In the genomic region with DNA sequence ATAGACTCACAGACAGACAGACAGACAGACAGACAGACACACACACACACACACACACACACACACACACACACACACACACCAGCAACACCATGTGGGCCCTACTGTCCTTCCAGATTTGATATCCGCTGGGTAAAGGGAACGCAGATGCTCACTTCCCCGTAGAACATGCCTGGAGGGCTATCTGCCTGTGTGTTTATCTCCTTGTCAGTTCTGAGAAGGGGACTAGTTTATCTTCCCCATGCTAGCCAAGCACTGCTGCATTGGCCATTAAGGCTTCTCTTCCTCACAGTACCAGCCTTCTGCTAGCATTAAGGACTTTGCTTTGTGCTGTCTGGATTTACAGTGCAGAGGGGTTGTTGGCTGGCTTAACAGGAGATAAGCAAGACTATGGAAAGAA, we compare ENCODE assay signal across 18 mouse cellular contexts. TPM values are rescaled to one million over a fixed set of nuclear protein-coding genes. Genes with fewer than 3 reads are reported as not detected.
DNase-seq lines count a peak whose midpoint lies in the region; ATAC-seq and TF ChIP-seq lines count a peak whose summit lies in the region.
"Had no signal": no experiment of that assay in that cellular context is flagged by ENCODE, and none has a peak within 500 bp of the region (broad histone marks: within the 10 kb centered on the region; RNA-seq: fewer than 3 reads in every experiment).

No protein-coding gene starts in this region.

- no peak for DNase-seq in cerebellum, adult 2 months
- no peak for DNase-seq in cerebellum, adult 11-12 months
- DNase-seq in hindbrain, embryonic 10.5 days (ENCODE audit: low spot score), result no peak
- DNase-seq in hindbrain, embryonic 14.5 days (ENCODE audit: low spot score), result no peak
- no peak for DNase-seq in right cerebral cortex, postnatal 25 days
- DNase-seq in right cerebral cortex, adult 2 months (ENCODE audit: low spot score in 2 of 2), result no peak
- DNase-seq: adrenal gland, postnatal 36 days; gastrocnemius, postnatal 10 days; kidney, adult 11 months; kidney, postnatal 10 days; lung, embryonic 14.5 days had no signal

- TF ChIP-seq CTCF in cerebellum, adult 2 months (IDR thresholded peaks at IDR 0.05; ENCODE audit: borderline replicate concordance, insufficient read depth, low read depth, low read length), result no peak

- 31% methylated on average over 3 of the region's 3 CpGs for WGBS in cerebellum, adult 2 months
- 63% methylated on average over 3 of the region's 3 CpGs for WGBS in hindbrain, embryonic 10.5 days
- WGBS in hindbrain, embryonic 16.5 days, result 65% methylated on average over 3 of the region's 3 CpGs
- 64% methylated on average over 3 of the region's 3 CpGs for WGBS in hindbrain, embryonic 14.5 days
- 52% methylated on average over 3 of the region's 3 CpGs for WGBS in stomach, embryonic 15.5 days

- no peaks in the 10 kb centered on the region for H3K9me3 ChIP-seq in hindbrain, embryonic 10.5 days
- H3K9me3 ChIP-seq in hindbrain, embryonic 16.5 days (ENCODE audit: control insufficient read depth, low read length), result no peaks in the 10 kb centered on the region
- no peaks in the 10 kb centered on the region for H3K9me3 ChIP-seq in hindbrain, embryonic 14.5 days (ENCODE audit: control insufficient read depth, low read length)
- H3K9me3 ChIP-seq in stomach, embryonic 15.5 days, result no peaks in the 10 kb centered on the region
- H3K9me3 ChIP-seq: embryonic facial prominence, embryonic 12.5 days; heart, embryonic 13.5 days; limb, embryonic 12.5 days; midbrain, embryonic 13.5 days had no signal

- H3K9ac ChIP-seq in hindbrain, embryonic 16.5 days (ENCODE audit: low read depth, low read length), result no peak overlapping the region
- no peak overlapping the region for H3K9ac ChIP-seq in hindbrain, embryonic 14.5 days
- H3K9ac ChIP-seq in stomach, embryonic 15.5 days, result no peak overlapping the region
- H3K9ac ChIP-seq: embryonic facial prominence, embryonic 12.5 days; heart, embryonic 13.5 days; limb, embryonic 12.5 days; lung, embryonic 14.5 days; midbrain, embryonic 13.5 days had no signal

- H3K4me2 ChIP-seq in hindbrain, embryonic 16.5 days (ENCODE audit: low read length), result no peak overlapping the region
- no peak overlapping the region for H3K4me2 ChIP-seq in hindbrain, embryonic 14.5 days (replicated peaks)
- H3K4me2 ChIP-seq in stomach, embryonic 15.5 days, result 0 out of 2 replicates have a peak overlapping the region, but pooled peaks have one; percentile 0
- H3K4me2 ChIP-seq: embryonic facial prominence, embryonic 12.5 days; heart, embryonic 13.5 days; limb, embryonic 12.5 days; lung, embryonic 14.5 days; midbrain, embryonic 13.5 days had no signal

- peaks cover 17% of the 10 kb centered on the region for H3K36me3 ChIP-seq in hindbrain, embryonic 10.5 days
- no peaks in the 10 kb centered on the region for H3K36me3 ChIP-seq in hindbrain, embryonic 16.5 days (ENCODE audit: control insufficient read depth, insufficient read depth, low read length)
- H3K36me3 ChIP-seq in hindbrain, embryonic 14.5 days (replicated peaks; ENCODE audit: control insufficient read depth, insufficient read depth), result no peaks in the 10 kb centered on the region
- H3K36me3 ChIP-seq in stomach, embryonic 15.5 days, result no peaks in the 10 kb centered on the region

- TF ChIP-seq POLR2A in cerebellum, adult 2 months (IDR thresholded peaks at IDR 0.05; ENCODE audit: borderline replicate concordance, insufficient read depth, low read length), result no peak

- H3K27ac ChIP-seq in cerebellum, adult 2 months (ENCODE audit: insufficient read depth, low read length), result peak overlapping the region; percentile 66
- H3K27ac ChIP-seq in hindbrain, embryonic 10.5 days, result peak overlapping the region; percentile 40; the same call in 1 of the 2 replicates
- H3K27ac ChIP-seq in hindbrain, embryonic 16.5 days (ENCODE audit: low read depth, low read length), result no peak overlapping the region
- H3K27ac ChIP-seq in hindbrain, embryonic 14.5 days, result 0 out of 2 replicates have a peak overlapping the region, but pooled peaks have one; percentile 47
- H3K27ac ChIP-seq in stomach, embryonic 15.5 days, result peak overlapping the region; percentile 70
- H3K27ac ChIP-seq: embryonic facial prominence, embryonic 12.5 days; heart, embryonic 13.5 days; limb, embryonic 12.5 days; midbrain, embryonic 13.5 days had no signal

- no peak for ATAC-seq in hindbrain, embryonic 16.5 days
- ATAC-seq in hindbrain, embryonic 14.5 days (ENCODE audit: low FRiP score), result no peak
- ATAC-seq in stomach, embryonic 15.5 days (ENCODE audit: insufficient read depth, low FRiP score, low read depth), result no peak
- ATAC-seq: activated CD4-positive, CD25-positive, alpha-beta regulatory T cell, adult 4 months; midbrain, embryonic 13.5 days had no signal

- H3K27me3 ChIP-seq in cerebellum, adult 2 months (ENCODE audit: control insufficient read depth, insufficient read depth, low read length), result no peaks in the 10 kb centered on the region
- H3K27me3 ChIP-seq in hindbrain, embryonic 10.5 days (ENCODE audit: insufficient read depth, poor library complexity, severe bottlenecking), result no peaks in the 10 kb centered on the region
- H3K27me3 ChIP-seq in hindbrain, embryonic 16.5 days (replicated peaks; ENCODE audit: control insufficient read depth, insufficient read depth, low read length), result no peaks in the 10 kb centered on the region
- no peaks in the 10 kb centered on the region for H3K27me3 ChIP-seq in hindbrain, embryonic 14.5 days (ENCODE audit: control insufficient read depth, insufficient read depth, low read length)
- H3K27me3 ChIP-seq in stomach, embryonic 15.5 days (replicated peaks), result no peaks in the 10 kb centered on the region
- H3K27me3 ChIP-seq: embryonic facial prominence, embryonic 12.5 days; heart, embryonic 13.5 days; limb, embryonic 12.5 days had no signal

- H3K4me1 ChIP-seq in cerebellum, adult 2 months (ENCODE audit: control insufficient read depth, insufficient read depth, low read length), result peaks cover 27% of the 10 kb centered on the region
- H3K4me1 ChIP-seq in hindbrain, embryonic 10.5 days (replicated peaks), result peaks cover 33% of the 10 kb centered on the region
- H3K4me1 ChIP-seq in hindbrain, embryonic 16.5 days (ENCODE audit: control insufficient read depth, insufficient read depth, low read depth, low read length), result no peaks in the 10 kb centered on the region; the same call in 1 of the 2 replicates
- H3K4me1 ChIP-seq in hindbrain, embryonic 14.5 days (replicated peaks; ENCODE audit: control insufficient read depth, insufficient read depth, low read length), result peaks cover 11% of the 10 kb centered on the region; the same call in 1 of the 2 replicates
- H3K4me1 ChIP-seq in stomach, embryonic 15.5 days, result peaks cover 17% of the 10 kb centered on the region; the same call in 1 of the 2 replicates

- H3K4me3 ChIP-seq in cerebellum, adult 2 months (replicated peaks; ENCODE audit: insufficient read depth, low read depth, low read length), result no peak overlapping the region
- no peak overlapping the region for H3K4me3 ChIP-seq in hindbrain, embryonic 10.5 days
- H3K4me3 ChIP-seq in hindbrain, embryonic 16.5 days (ENCODE audit: low read length), result no peak overlapping the region
- no peak overlapping the region for H3K4me3 ChIP-seq in hindbrain, embryonic 14.5 days (replicated peaks; ENCODE audit: low read length)
- H3K4me3 ChIP-seq in stomach, embryonic 15.5 days (replicated peaks), result no peak overlapping the region
- H3K4me3 ChIP-seq: embryonic facial prominence, embryonic 12.5 days; heart, embryonic 13.5 days; limb, embryonic 12.5 days; midbrain, embryonic 13.5 days had no signal

RNA-seq across cellular contexts. Expression of gene Lgr4, which starts 11.8 kb away (rescaled TPM):
- 21.6 and 22.3 TPM in 2 replicates for polyA plus RNA-seq in cerebellum, adult 2 months (2012; rRNA removed)
- 13.0 TPM in 2 replicates for polyA plus RNA-seq in hindbrain, embryonic 10.5 days (2016; fragmentation: Nextera tagmentation; extraction: Ambion mirVana)
- 7.0 and 7.7 TPM in 2 replicates for polyA plus RNA-seq in hindbrain, embryonic 16.5 days (2015; fragmentation: Nextera tagmentation; extraction: Ambion mirVana)
- 13.1 and 13.6 TPM in 2 replicates for polyA plus RNA-seq in hindbrain, embryonic 14.5 days (2014; fragmentation: Nextera tagmentation; extraction: Ambion mirVana)
- polyA plus RNA-seq in stomach, embryonic 15.5 days (2015; fragmentation: Nextera tagmentation; extraction: Ambion mirVana), result 24.4 and 26.0 TPM in 2 replicates

RNA-seq across cellular contexts. Expression of gene Lin7c, which starts 38.6 kb away (rescaled TPM):
- 35.5 and 41.3 TPM in 2 replicates for polyA plus RNA-seq in cerebellum, adult 2 months (2012; rRNA removed)
- polyA plus RNA-seq in hindbrain, embryonic 10.5 days (2016; fragmentation: Nextera tagmentation; extraction: Ambion mirVana), result 91.5 and 96.0 TPM in 2 replicates
- 187 and 194 TPM in 2 replicates for polyA plus RNA-seq in hindbrain, embryonic 16.5 days (2015; fragmentation: Nextera tagmentation; extraction: Ambion mirVana)
- polyA plus RNA-seq in hindbrain, embryonic 14.5 days (2014; fragmentation: Nextera tagmentation; extraction: Ambion mirVana), result 224 and 251 TPM in 2 replicates
- 61.9 and 68.6 TPM in 2 replicates for polyA plus RNA-seq in stomach, embryonic 15.5 days (2015; fragmentation: Nextera tagmentation; extraction: Ambion mirVana)
